Mouse (Mus musculus) hindbrain, embryonic 13.5 days (tissue): Measurements from ENCODE around the gene Usp34. TPM values are rescaled to one million over a fixed set of nuclear protein-coding genes. Genes with fewer than 3 reads are reported as not detected.
A peak's percentile ranks its signal among the peaks of the same experiment; 100 is the strongest.
"Not testable (repeated sequence)": the region's sequence is repeated elsewhere in the genome, so short reads cannot be mapped to it uniquely, and the experiment has no call there.

Source experiments
- ATAC-seq: fragments of 200-750 bp; cut with Nextera tagmentation; 2 replicates; pipeline ENCODE4 v1.8.0; 2017; ENCODE audit warnings: moderate TSS enrichment; ENCODE audit not compliant: low FRiP score
- H3K27ac ChIP-seq: fragments of 300-500 bp; sonication (generic); 2 replicates; pipeline ENCODE4 v1.5.1; 2015; ENCODE audit warnings: inconsistent platforms, mild to moderate bottlenecking, moderate library complexity
- H3K27me3 ChIP-seq: fragments of 300-500 bp; sonication (generic); 2 replicates; pipeline ENCODE4 v1.6.1; 2015; ENCODE audit warnings: mild to moderate bottlenecking, inconsistent platforms
- H3K36me3 ChIP-seq: fragments of 300-500 bp; sonication (generic); 2 replicates; pipeline ENCODE4 v1.6.1; 2015; ENCODE audit warnings: mild to moderate bottlenecking, inconsistent platforms
- H3K4me1 ChIP-seq: fragments of 300-500 bp; sonication (generic); replicated peaks from 2 replicates; pipeline ENCODE4 v1.6.1; 2015; ENCODE audit warnings: inconsistent platforms
- H3K4me2 ChIP-seq: fragments of 300-500 bp; sonication (generic); 2 replicates; pipeline ENCODE4 v1.6.1; 2015; ENCODE audit warnings: inconsistent platforms, mild to moderate bottlenecking, moderate library complexity
- H3K4me3 ChIP-seq: fragments of 300-500 bp; sonication (generic); 2 replicates; pipeline ENCODE4 v1.5.1; 2015; ENCODE audit warnings: mild to moderate bottlenecking, inconsistent platforms
- H3K9ac ChIP-seq: fragments of 300-500 bp; sonication (generic); 2 replicates; pipeline ENCODE4 v1.6.1; 2015; ENCODE audit warnings: mild to moderate bottlenecking, inconsistent platforms
- H3K9me3 ChIP-seq: fragments of 300-500 bp; sonication (generic); 2 replicates; pipeline ENCODE4 v1.6.1; 2016; ENCODE audit warnings: inconsistent platforms
- WGBS: fragments of 180-500 bp; shearing (Covaris S2); methylation state at CpG from one replicate; pipeline ENCODE4 v1.1.7; 2015; 5-methylcytosine and 5-hydroxymethylcytosine counted together
- polyA plus RNA-seq: library from polyadenylated mRNA; unstranded; fragments of >200 nt; fragmentation: Nextera tagmentation; extraction: Ambion mirVana; gene quantifications from 2 replicates; pipeline ENCODE4 v1.2.1, GENCODE M21; 2015

The Usp34 gene
- 28.4 and 28.7 TPM in 2 replicates for polyA plus RNA-seq

DNA sequence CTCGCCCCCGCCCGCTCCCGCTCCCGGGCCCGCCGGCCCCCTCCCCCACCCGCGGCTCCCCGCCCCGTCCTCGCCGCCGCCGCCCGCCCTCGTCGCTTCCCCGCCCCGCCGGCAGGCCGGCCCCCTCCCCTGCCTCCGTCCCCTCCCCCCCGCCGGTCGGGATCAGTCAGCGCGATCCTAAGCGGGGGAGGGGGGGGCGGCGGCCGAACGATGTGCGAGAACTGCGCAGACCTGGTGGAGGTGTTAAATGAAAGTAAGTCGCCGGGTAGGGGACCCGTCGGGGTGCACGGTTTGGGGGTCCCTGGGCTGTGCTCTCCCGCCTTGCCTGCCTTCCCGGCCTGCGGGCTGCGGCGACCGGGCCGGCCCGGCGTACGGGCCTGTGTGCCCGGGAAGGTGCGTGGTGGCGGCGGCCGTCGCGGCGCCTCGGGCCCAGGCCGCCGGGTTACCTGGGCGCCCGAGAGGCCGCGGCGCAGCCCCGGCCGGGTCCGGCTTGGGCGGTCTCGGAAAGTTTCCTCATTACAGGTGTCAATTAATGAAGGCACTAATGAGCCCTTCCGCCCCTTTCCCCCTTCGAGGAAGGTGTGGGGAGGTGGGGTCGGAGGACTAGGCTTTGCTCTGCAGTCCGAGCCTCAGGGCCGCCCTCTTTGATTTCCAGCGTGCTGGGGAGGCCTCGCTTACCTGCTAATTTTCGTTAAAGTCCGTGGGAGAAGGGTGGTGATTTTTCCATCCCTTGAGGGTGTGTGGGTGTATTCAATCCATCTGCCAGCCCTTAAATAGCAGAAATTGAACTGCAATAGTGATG is at the start of gene Usp34:
Gene Usp34, plus strand, starts transcription at position 132 of the 802 bp plus-strand sequence.
- Histone ChIP-seq H3K9me3 (no peaks in the 10 kb centered on the region), H3K9ac (peak within 1 kb of the TSS; percentile 95), H3K36me3 (no peaks in the 10 kb centered on the region), H3K4me1 (peaks cover 21% of the 10 kb centered on the region), H3K4me3 (peak within 1 kb of the TSS; percentile 89), H3K27me3 (no peaks in the 10 kb centered on the region), H3K4me2 (peak within 1 kb of the TSS; percentile 65), H3K27ac (peak within 1 kb of the TSS; percentile 99)
- under 1% methylated on average over 63 of the region's 80 CpGs for WGBS
- ATAC-seq = peak; percentile 71

DNA sequence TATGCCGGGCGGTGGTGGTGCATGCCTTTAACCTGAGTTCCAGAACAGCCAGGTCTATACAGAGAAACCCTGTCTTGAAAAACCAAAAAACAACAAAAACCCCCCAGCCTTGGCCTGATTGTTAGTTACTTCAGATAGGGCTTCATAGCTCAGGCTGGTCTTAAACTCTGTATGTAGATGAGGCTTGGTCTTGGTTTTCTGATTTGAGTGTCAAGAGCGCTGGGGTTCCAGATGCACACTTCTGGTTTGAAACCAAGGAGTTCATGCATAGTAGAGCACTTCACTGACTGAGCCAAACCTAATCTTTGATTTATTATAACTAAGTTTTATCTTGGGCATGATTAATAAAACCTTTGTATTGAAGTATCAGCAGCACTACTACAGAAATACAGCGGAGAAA is 47.6 kb upstream of the Usp34 start:
- 94% methylated on average over 4 of the region's 4 CpGs for WGBS
- ATAC-seq = no peak
- Histone ChIP-seq H3K36me3 (peaks cover 16% of the 10 kb centered on the region), H3K27me3 (no peaks in the 10 kb centered on the region), H3K9ac (no peak overlapping the region), H3K4me3 (no peak overlapping the region), H3K4me2 (peak overlapping the region; percentile 85; the same call in 1 of the 2 replicates), H3K27ac (no peak overlapping the region), H3K4me1 (peaks cover 33% of the 10 kb centered on the region), H3K9me3 (no peaks in the 10 kb centered on the region)

DNA sequence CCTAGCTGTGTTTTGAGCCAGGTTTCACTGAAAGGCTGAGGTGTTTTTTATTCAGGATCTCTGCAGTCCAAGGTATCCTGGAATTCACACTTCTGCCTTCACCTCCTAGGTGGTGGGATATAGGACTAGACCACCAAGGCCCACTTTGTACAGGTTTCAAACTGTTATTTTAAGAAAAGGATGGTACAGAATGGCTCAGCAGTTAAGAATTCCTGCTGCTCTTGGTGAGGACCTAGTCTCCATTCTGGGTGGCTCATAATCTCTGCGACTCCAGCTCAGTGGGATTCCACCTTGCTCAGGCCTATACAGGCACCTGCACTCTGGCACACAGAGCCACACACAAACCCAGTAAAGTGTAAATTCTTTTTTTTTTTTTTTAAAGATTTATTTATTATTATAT is 47.2 kb upstream of the Usp34 start:
- 0 out of 2 replicates have a peak overlapping the region, but pooled peaks have one; percentile 85 for H3K4me2 ChIP-seq
- WGBS = 69% methylated on average over 1 of the region's 1 CpGs
- no peaks in the 10 kb centered on the region for H3K27me3 ChIP-seq
- peaks cover 18% of the 10 kb centered on the region for H3K36me3 ChIP-seq
- no peak for ATAC-seq
- peaks cover 32% of the 10 kb centered on the region for H3K4me1 ChIP-seq
- no peak overlapping the region for H3K27ac ChIP-seq
- H3K9ac ChIP-seq = no peak overlapping the region
- no peak overlapping the region for H3K4me3 ChIP-seq
- H3K9me3 ChIP-seq = no peaks in the 10 kb centered on the region

DNA sequence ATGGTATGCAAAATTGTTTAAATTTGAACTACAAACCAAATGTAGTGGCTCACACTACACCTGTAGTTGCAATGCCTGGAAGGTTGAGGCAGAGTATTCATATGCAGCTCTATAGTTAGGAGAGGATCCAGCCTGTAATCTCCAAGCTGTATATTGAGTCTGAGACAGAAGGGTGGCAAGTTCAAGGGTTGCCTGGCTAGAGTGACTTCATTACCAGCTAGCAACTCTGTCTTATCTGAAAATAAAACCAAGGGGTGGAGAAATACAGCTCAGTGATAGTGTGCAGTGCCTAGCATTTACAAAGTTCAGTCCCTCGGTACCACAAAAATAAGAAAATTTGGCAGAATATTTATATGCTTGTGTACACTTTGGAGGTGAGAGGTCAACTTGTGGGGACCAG is 46.5 kb upstream of the Usp34 start:
- no peak overlapping the region for H3K27ac ChIP-seq
- ATAC-seq = no peak
- H3K36me3 ChIP-seq = peaks cover 22% of the 10 kb centered on the region
- H3K4me1 ChIP-seq = peaks cover 28% of the 10 kb centered on the region
- no peaks in the 10 kb centered on the region for H3K27me3 ChIP-seq
- no peak overlapping the region for H3K4me2 ChIP-seq
- no peak overlapping the region for H3K9ac ChIP-seq
- no peak overlapping the region for H3K4me3 ChIP-seq
- 93% methylated on average over 1 of the region's 1 CpGs for WGBS
- H3K9me3 ChIP-seq = no peaks in the 10 kb centered on the region

DNA sequence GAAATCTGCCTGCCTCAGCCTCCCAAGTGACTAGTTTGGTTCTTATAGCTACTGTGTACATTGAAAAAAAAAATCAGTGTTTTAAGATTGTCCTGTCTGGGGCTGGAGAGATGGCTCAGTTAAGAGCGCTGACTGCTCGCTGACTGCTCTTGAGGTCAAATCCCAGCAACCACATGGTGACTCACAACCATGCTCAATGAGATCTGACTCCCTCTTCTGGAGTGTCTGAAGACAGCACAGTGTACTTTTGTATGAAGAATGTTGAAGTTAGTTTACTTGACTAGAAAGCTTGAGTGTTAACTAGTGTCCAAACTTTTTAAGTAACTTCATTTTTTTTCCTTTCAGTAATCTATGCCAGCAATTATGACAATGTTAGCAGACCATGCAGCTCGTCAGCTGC is 45.2 kb upstream of the Usp34 start:
- Histone ChIP-seq H3K4me1 (peaks cover 28% of the 10 kb centered on the region), H3K9me3 (no peaks in the 10 kb centered on the region), H3K9ac (no peak overlapping the region), H3K4me3 (no peak overlapping the region), H3K36me3 (peaks cover 29% of the 10 kb centered on the region), H3K4me2 (no peak overlapping the region), H3K27ac (no peak overlapping the region), H3K27me3 (no peaks in the 10 kb centered on the region)
- no peak for ATAC-seq
- 85% methylated on average over 3 of the region's 3 CpGs for WGBS

DNA sequence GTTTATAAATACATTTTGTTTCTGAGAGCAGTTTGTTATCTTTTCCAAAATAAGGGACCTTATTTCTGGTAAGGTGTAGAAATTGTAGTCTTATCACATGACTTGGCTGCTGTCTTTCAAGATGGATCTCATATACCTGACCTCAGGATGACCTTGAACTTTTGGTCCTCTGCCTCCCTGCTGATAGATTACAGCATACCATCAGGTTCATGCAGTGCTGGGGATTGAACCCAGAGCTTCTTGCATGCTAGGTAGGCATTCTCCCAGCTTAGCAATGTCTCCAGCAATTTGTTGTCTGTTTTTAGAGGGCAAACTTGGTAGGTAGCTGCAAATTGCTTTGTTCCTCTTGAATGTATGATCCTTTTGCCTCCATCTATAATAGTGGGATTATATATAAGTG is 41.7 kb upstream of the Usp34 start:
- H3K27ac ChIP-seq = no peak overlapping the region
- ATAC-seq = no peak

DNA sequence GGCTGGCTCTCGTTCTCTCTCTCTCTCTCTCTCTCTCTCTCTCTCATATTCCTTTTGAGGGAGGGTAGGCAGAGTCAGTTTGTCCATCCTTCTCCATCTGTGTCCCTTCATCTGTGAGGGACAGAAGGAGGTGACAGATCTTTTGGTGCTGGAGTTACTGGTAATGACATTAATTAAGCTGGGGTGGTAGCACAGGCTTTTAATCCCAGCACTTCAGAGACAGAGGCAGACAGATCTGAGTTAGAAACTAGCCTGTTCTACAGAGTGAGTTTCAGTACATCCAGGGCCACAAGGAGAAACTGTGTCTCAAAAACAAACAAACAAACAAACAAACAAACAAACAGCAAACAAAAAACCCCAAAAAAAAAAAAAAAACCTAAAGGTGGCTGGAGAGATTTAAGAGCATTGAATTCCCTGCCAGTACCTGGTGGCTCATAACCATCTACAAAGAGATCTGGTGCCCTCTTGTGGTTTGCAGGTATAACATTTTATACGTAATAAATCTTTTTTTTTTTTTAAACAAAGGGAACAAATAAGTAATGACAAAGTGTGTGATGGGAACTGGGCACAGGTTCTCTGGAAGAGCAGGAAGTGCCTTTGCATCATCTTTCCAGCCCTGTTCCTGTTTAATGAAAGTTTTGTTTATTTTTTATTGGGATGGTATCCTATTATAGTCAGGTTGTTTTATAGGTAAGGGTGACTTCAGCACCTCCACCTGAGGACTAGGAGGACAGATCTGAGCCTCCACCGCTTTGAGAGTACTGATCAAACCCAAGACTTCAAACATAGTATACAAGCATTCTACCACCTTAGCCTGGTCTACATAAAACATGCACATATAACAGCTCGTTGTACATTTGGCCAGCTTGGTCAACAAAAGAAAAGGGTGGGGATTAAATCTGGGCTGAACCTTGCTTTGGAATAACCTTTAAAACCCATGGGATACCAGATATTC is 34.6 kb upstream of the Usp34 start:
- no peak overlapping the region for H3K27ac ChIP-seq
- H3K4me3 ChIP-seq = no peak overlapping the region
- H3K36me3 ChIP-seq = peaks cover 55% of the 10 kb centered on the region
- no peak overlapping the region for H3K4me2 ChIP-seq
- no peak overlapping the region for H3K9ac ChIP-seq
- H3K4me1 ChIP-seq = no peaks in the 10 kb centered on the region
- ATAC-seq = no peak
- no peaks in the 10 kb centered on the region for H3K27me3 ChIP-seq
- H3K9me3 ChIP-seq = no peaks in the 10 kb centered on the region
- WGBS = 82% methylated on average over 4 of the region's 4 CpGs

More for the DNA sequence above, 41.7 kb upstream of the Usp34 start:
- Histone ChIP-seq H3K27me3 (no peaks in the 10 kb centered on the region), H3K9me3 (no peaks in the 10 kb centered on the region), H3K4me2 (no peak overlapping the region), H3K4me1 (peaks cover 8% of the 10 kb centered on the region), H3K36me3 (peaks cover 40% of the 10 kb centered on the region), H3K9ac (no peak overlapping the region), H3K4me3 (no peak overlapping the region)

DNA sequence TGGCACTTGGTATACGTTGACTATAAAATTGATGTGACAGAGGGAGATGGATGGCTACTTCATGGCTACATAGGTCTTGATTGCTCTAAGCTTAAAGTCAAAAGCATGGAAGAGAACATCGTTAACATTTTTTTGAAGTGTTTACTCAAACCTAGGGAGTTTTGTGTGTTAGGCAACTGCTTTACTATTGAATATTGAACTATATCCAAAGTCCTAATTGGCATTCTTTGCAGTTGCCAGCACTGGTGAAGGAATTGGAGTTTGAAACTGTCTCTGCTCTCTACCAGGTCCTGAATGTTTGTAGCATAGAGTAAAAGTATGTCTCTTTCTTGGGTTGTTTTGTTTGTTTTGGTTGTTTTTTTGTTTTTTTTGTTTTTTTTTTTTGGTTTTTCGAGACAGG is 30.9 kb upstream of the Usp34 start:
- no peak overlapping the region for H3K4me3 ChIP-seq
- ATAC-seq = no peak
- H3K27me3 ChIP-seq = no peaks in the 10 kb centered on the region
- 88% methylated on average over 3 of the region's 3 CpGs for WGBS
- H3K9ac ChIP-seq = no peak overlapping the region
- H3K27ac ChIP-seq = no peak overlapping the region
- no peaks in the 10 kb centered on the region for H3K4me1 ChIP-seq
- peaks cover 70% of the 10 kb centered on the region for H3K36me3 ChIP-seq
- no peak overlapping the region for H3K4me2 ChIP-seq
- H3K9me3 ChIP-seq = no peaks in the 10 kb centered on the region

DNA sequence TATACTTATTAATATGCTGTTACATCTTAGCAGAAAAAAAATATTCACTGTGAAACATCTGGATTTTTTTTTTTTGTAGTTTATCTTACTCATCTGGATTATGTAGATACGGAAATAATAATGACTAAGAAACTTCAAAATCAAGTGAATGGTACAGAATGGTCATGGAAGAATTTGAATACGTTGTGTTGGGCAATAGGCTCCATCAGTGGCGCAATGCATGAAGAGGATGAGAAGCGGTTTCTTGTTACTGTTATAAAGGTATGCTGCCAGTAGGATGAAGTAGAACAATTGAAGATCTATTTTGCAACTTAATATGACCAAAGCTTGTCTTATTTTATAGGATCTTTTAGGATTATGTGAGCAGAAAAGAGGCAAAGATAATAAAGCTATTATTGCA is 22.2 kb upstream of the Usp34 start:
- H3K36me3 ChIP-seq = peaks cover 84% of the 10 kb centered on the region
- ATAC-seq = no peak

DNA sequence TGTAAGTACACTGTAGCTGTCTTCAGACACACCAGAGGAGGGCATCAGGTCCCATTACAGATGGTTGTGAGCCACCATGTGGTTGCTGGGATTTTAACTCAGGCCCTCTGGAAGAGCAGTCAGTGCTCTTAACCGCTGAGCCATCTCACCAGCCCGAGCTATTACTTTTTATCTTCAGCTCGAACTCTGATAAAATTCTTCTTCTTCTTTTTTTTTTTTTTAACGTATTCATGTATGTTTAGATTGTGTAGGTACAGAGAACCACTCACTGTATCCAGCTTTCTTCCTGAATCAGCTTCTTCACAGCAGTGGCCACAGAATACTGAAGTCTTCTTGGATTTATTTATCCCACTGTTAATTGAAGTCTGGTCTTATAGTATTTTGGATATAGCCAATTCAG is 17.8 kb upstream of the Usp34 start:
- H3K4me1 ChIP-seq, H3K4me2 ChIP-seq, H3K27ac ChIP-seq, ATAC-seq, H3K9me3 ChIP-seq, H3K9ac ChIP-seq, H3K27me3 ChIP-seq, H3K4me3 ChIP-seq: not testable (repeated sequence)
- peaks cover 86% of the 10 kb centered on the region for H3K36me3 ChIP-seq
- 93% methylated on average over 4 of the region's 4 CpGs for WGBS

More for the DNA sequence above, 22.2 kb upstream of the Usp34 start:
- H3K4me1 ChIP-seq = no peaks in the 10 kb centered on the region
- no peak overlapping the region for H3K27ac ChIP-seq
- H3K4me2 ChIP-seq = no peak overlapping the region
- no peaks in the 10 kb centered on the region for H3K9me3 ChIP-seq
- no peak overlapping the region for H3K4me3 ChIP-seq
- WGBS = 97% methylated on average over 4 of the region's 4 CpGs
- no peak overlapping the region for H3K9ac ChIP-seq
- no peaks in the 10 kb centered on the region for H3K27me3 ChIP-seq

DNA sequence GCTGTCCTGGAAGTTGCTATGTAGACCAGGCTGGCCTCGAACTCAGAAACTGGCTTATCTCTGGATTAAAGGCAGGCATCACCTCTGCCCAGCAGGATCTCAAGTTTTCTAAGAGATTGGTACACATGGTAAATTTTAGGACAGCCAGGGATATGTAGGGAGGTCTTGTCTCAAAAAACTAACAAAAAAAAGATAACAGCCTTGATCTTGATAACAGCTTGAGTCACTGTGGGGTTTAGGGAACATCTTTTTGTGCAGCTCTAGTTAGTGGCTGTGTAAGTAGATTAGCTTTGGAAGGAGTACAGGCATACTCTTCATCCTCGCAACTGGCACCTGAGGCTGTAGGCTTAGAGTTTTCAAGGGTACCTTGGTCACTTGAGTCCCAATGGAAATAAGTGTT is 9.3 kb upstream of the Usp34 start:
- no peak overlapping the region for H3K9ac ChIP-seq
- H3K9me3 ChIP-seq = no peaks in the 10 kb centered on the region
- peaks cover 55% of the 10 kb centered on the region for H3K36me3 ChIP-seq
- H3K4me2 ChIP-seq = no peak overlapping the region
- H3K4me3 ChIP-seq = no peak overlapping the region
- no peak overlapping the region for H3K27ac ChIP-seq
- 99% methylated on average over 2 of the region's 2 CpGs for WGBS
- H3K27me3 ChIP-seq = no peaks in the 10 kb centered on the region
- no peaks in the 10 kb centered on the region for H3K4me1 ChIP-seq
- no peak for ATAC-seq

DNA sequence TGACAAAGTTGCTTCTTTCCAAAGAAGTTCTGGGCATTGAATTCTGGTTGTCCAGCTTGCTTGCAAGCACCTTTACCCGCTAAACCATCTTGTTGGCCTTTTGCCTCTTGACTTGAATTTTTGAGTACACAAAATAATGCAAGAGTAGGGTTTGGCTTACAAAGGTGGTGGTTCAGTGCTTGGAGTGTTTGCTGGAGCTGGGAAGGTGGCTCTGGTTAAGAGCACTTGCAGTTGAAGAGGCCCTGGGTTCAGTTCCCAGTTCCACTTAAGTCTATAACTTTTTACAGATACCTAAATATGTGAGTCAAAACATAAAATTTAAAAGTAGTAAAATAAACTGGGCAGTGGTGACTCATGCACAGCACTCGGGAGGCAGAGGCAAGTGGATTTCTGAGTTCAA is 8.4 kb upstream of the Usp34 start:
- Histone ChIP-seq H3K9me3 (no peaks in the 10 kb centered on the region), H3K9ac (no peak overlapping the region), H3K4me2 (no peak overlapping the region), H3K4me1 (no peaks in the 10 kb centered on the region), H3K27me3 (no peaks in the 10 kb centered on the region), H3K4me3 (no peak overlapping the region), H3K36me3 (peaks cover 46% of the 10 kb centered on the region), H3K27ac (no peak overlapping the region)
- WGBS = 94% methylated on average over 2 of the region's 2 CpGs
- no peak for ATAC-seq
